Mouse (Mus musculus) heart, postnatal 0 days (tissue): Measurements from ENCODE around the gene Olfr701.

Experiments used
- CTCF ChIP-seq: IDR thresholded peaks from 2 replicates; pipeline ENCODE4 v1.5.1; 2016; ENCODE audit warnings: antibody characterized with exemption, control low read depth, low read depth
- EP300 ChIP-seq: IDR thresholded peaks from 2 replicates; pipeline ENCODE4 v1.6.1; 2016; ENCODE audit warnings: antibody characterized with exemption, low read depth

- TF ChIP-seq CTCF (no peak), EP300 (no peak)
These were observed 4.5 kb downstream of the Olfr701 start for GRCm38 (mm10) chr7:106818414-106818813.
